Mouse (Mus musculus) midbrain, embryonic 15.5 days (tissue): ENCODE results near the gene Pcx. TPM values are rescaled to one million over a fixed set of nuclear protein-coding genes. Genes with fewer than 3 reads are reported as not detected.

Experiments used
- ATAC-seq: fragments of 200-750 bp; cut with Nextera tagmentation; replicated peaks from 2 replicates; pipeline ENCODE4 v1.8.0; 2017; ENCODE audit warnings: moderate TSS enrichment
- H3K27ac ChIP-seq: fragments of 300-500 bp; sonication (generic); 2 replicates; pipeline ENCODE4 v1.5.1; 2015; ENCODE audit warnings: mild to moderate bottlenecking, inconsistent platforms
- H3K27me3 ChIP-seq: fragments of 300-500 bp; sonication (generic); replicated peaks from 2 replicates; pipeline ENCODE4 v1.6.1; 2015; ENCODE audit warnings: inconsistent platforms
- H3K36me3 ChIP-seq: fragments of 300-500 bp; sonication (generic); replicated peaks from 2 replicates; pipeline ENCODE4 v1.6.1; 2015; ENCODE audit warnings: inconsistent platforms
- H3K4me1 ChIP-seq: fragments of 300-500 bp; sonication (generic); 2 replicates; pipeline ENCODE4 v1.6.1; 2015; ENCODE audit warnings: inconsistent platforms
- H3K4me2 ChIP-seq: fragments of 300-500 bp; sonication (generic); 2 replicates; pipeline ENCODE4 v1.6.1; 2015; ENCODE audit warnings: inconsistent platforms, mild to moderate bottlenecking, moderate library complexity
- H3K4me3 ChIP-seq: fragments of 300-500 bp; sonication (generic); 2 replicates; pipeline ENCODE4 v1.5.1; 2015; ENCODE audit warnings: mild to moderate bottlenecking, inconsistent platforms
- H3K9ac ChIP-seq: fragments of 300-500 bp; sonication (generic); 2 replicates; pipeline ENCODE4 v1.6.1; 2015; ENCODE audit warnings: mild to moderate bottlenecking, inconsistent platforms
- H3K9me3 ChIP-seq: fragments of 300-500 bp; sonication (generic); 2 replicates; pipeline ENCODE4 v1.6.1; 2016; ENCODE audit warnings: inconsistent platforms
- WGBS: fragments of 180-500 bp; shearing (Covaris S2); methylation state at CpG from one replicate; pipeline ENCODE4 v1.1.7; 2015; ENCODE audit warnings: mixed read lengths; 5-methylcytosine and 5-hydroxymethylcytosine counted together
- polyA plus RNA-seq: library from polyadenylated mRNA; unstranded; fragments of >200 nt; fragmentation: Nextera tagmentation; extraction: Ambion mirVana; gene quantifications from 2 replicates; pipeline ENCODE4 v1.2.1, GENCODE M21; 2015

The Pcx gene
- polyA plus RNA-seq, 1 experiment from 2014 or later: 26.6 TPM

- H3K27ac ChIP-seq: no peak overlapping the region
- no peaks in the 10 kb centered on the region for H3K9me3 ChIP-seq
- no peak overlapping the region for H3K4me2 ChIP-seq
- peaks cover 11% of the 10 kb centered on the region for H3K4me1 ChIP-seq
- ATAC-seq: no peak
- H3K4me3 ChIP-seq: no peak overlapping the region
- H3K27me3 ChIP-seq: peaks cover 19% of the 10 kb centered on the region
- WGBS: 64% methylated on average over 4 of the region's 4 CpGs
- H3K36me3 ChIP-seq: no peaks in the 10 kb centered on the region
- no peak overlapping the region for H3K9ac ChIP-seq
Measured at GRCm38 (mm10) chr19:4481326-4481725, 28.9 kb upstream of the Pcx start.

DNA sequence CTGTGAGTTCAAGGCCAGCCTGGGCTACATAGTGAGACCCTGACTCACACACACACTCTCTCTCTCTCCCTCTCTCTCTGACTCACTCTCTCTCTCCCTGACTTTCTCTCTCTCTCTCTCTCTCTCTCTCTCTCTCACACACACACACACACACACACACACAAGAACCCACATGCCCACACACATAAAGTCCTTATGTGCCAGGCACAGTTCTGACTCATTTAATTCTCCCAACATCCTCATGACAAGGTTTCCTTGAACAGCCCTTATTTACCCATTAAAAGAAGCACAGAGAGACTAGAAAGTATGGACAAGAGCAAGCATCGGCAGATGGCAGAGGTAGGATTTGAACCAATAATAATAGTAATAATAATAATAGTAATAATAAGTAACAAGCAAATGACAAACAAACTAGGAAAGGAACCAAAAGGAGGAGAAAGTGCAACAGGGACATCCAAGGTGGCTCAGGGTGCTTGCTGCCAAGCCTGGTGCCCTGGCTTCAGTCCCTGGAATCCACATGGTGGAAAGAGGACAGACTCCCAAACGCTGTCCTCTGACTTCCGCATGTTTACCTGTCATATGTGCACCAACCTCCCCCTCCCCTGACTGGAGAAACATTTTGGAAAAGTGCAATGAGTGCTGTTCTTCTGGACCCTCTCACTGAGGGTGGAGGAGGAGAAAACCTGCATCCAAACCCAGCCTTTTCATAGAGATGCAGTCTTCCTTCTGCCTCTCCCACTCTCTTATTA is 28.0 kb upstream of the Pcx start:
- no peaks in the 10 kb centered on the region for H3K36me3 ChIP-seq
- H3K4me3 ChIP-seq: no peak overlapping the region
- H3K9ac ChIP-seq: no peak overlapping the region
- no peak for ATAC-seq
- H3K9me3 ChIP-seq: no peaks in the 10 kb centered on the region
- no peak overlapping the region for H3K4me2 ChIP-seq
- peaks cover 1% of the 10 kb centered on the region for H3K4me1 ChIP-seq
- peaks cover 10% of the 10 kb centered on the region; the same call in 1 of the 2 replicates for H3K27me3 ChIP-seq
- 87% methylated on average over 3 of the region's 3 CpGs for WGBS
- no peak overlapping the region for H3K27ac ChIP-seq

DNA sequence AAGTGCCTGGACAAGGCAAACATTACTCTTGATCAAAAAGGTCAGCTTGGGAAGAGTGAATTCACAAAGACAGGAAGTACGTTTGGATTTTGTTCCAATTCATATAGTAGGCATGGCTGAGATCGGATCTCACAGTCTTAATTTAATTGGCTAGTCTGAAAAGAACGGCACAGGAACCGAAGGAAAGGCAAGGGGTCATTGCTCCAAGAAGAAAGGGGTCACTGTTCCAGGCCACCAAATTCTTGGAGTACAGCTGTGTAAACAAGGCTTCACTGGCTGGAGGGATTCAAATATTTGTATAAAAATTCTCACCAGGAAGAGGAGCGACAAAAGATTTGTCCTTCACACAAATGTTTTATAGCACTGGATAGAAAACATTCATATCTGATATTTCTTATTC is 25.3 kb upstream of the Pcx start:
- H3K9me3 ChIP-seq: no peaks in the 10 kb centered on the region
- no peaks in the 10 kb centered on the region for H3K36me3 ChIP-seq
- H3K27me3 ChIP-seq: no peaks in the 10 kb centered on the region
- H3K4me2 ChIP-seq: no peak overlapping the region
- ATAC-seq: no peak
- no peaks in the 10 kb centered on the region for H3K4me1 ChIP-seq
- 60% methylated on average over 5 of the region's 5 CpGs for WGBS
- no peak overlapping the region for H3K9ac ChIP-seq
- no peak overlapping the region for H3K4me3 ChIP-seq
- no peak overlapping the region for H3K27ac ChIP-seq

DNA sequence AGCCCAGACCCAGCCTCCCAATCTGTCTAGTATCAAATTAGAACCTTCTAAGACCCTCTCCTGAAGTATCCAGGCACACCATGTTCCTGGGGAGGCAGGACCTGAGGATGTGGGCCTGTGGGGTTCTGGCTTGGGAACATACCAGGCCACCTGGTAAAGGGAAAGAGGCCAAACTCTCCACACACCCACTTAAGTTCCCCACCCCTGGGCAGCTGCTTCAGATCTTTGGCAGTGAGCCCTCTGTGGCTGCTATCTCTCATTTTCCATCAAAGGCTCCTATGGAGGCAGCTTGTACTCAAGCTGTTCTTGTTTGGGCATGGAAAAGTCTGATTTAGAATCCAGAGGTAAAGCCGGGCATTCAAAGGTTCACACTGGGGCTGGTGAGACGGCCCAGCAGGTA is 22.4 kb upstream of the Pcx start:
- no peak overlapping the region for H3K4me2 ChIP-seq
- ATAC-seq: no peak
- no peak overlapping the region for H3K27ac ChIP-seq
- WGBS: 63% methylated on average over 2 of the region's 2 CpGs
- no peak overlapping the region for H3K4me3 ChIP-seq
- no peaks in the 10 kb centered on the region for H3K9me3 ChIP-seq
- H3K36me3 ChIP-seq: no peaks in the 10 kb centered on the region
- no peaks in the 10 kb centered on the region for H3K4me1 ChIP-seq
- no peaks in the 10 kb centered on the region for H3K27me3 ChIP-seq
- no peak overlapping the region for H3K9ac ChIP-seq

- H3K9ac ChIP-seq: no peak overlapping the region
- no peaks in the 10 kb centered on the region for H3K36me3 ChIP-seq
- WGBS: 79% methylated on average over 10 of the region's 10 CpGs
- no peaks in the 10 kb centered on the region for H3K9me3 ChIP-seq
- no peaks in the 10 kb centered on the region for H3K4me1 ChIP-seq
- no peak overlapping the region for H3K27ac ChIP-seq
- no peak for ATAC-seq
- H3K27me3 ChIP-seq: no peaks in the 10 kb centered on the region
- H3K4me2 ChIP-seq: no peak overlapping the region
- no peak overlapping the region for H3K4me3 ChIP-seq
Measured at GRCm38 (mm10) chr19:4491080-4491695, 19.1 kb upstream of the Pcx start.

DNA sequence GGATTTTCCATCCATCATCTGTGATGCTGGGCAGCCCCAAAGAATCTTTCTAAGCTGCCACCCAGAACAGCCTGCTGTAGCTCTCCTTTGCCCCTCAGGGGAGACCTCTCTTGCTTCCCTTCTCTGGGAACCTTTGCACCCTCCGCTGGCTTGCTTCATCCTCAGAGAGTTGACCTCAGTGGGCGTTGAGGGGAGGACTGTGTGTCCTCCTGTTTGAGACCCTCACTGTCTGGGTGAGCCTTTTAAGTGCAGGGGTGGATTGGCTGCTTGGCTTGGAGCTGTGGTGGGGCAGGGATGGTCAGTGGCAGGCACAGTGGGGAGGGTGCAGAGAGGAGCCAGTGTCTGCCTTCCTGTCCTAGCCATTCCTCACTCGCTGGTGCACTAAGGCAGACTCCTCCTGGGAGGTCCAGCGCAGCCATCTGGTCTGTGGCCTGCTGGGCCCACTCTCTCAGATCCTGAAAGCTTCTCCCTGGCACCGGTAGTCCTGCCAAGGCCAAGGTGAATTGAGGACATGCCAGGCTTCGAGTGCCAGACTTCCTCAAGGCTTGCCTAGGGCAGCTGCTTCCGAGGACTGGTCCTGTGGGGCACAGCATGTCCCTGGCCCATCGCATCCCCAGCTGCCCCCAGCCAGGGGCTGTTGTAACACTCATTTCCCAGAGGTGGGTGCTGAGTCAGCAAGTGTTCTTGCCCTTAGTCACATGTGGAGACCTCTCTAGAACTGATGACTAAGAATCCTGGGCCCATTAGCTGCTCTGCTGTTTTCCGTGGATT is 17.6 kb upstream of the Pcx start:
- Histone ChIP-seq H3K27ac (no peak overlapping the region), H3K36me3 (no peaks in the 10 kb centered on the region), H3K4me2 (no peak overlapping the region), H3K27me3 (no peaks in the 10 kb centered on the region), H3K9ac (no peak overlapping the region), H3K9me3 (no peaks in the 10 kb centered on the region), H3K4me3 (no peak overlapping the region), H3K4me1 (peaks cover 2% of the 10 kb centered on the region)
- no peak for ATAC-seq
- 53% methylated on average over 9 of the region's 9 CpGs for WGBS

DNA sequence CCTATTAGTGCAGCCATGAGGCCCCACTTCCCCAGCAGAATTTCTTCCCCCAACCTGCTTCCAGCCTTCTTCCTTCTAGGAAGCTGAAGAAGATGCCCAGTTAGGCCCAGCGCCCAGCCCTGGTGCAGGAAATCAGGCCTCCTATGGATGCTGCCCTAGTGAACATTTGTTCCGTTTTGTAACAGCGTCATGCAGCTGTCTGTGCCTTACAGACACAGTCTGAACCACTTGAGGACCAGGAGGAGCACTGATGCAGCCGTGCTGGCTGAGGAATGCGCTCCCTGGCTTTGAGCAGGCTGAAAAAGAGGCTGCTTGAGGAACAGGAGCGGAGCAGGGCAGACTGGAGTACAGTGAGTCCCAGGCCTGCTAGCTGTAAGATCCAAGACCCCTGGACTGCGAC is 15.6 kb upstream of the Pcx start:
- Histone ChIP-seq H3K27me3 (no peaks in the 10 kb centered on the region), H3K27ac (no peak overlapping the region), H3K9me3 (no peaks in the 10 kb centered on the region), H3K9ac (no peak overlapping the region), H3K4me3 (no peak overlapping the region), H3K4me2 (no peak overlapping the region), H3K4me1 (peaks cover 4% of the 10 kb centered on the region), H3K36me3 (no peaks in the 10 kb centered on the region)
- ATAC-seq: no peak
- 74% methylated on average over 7 of the region's 7 CpGs for WGBS

DNA sequence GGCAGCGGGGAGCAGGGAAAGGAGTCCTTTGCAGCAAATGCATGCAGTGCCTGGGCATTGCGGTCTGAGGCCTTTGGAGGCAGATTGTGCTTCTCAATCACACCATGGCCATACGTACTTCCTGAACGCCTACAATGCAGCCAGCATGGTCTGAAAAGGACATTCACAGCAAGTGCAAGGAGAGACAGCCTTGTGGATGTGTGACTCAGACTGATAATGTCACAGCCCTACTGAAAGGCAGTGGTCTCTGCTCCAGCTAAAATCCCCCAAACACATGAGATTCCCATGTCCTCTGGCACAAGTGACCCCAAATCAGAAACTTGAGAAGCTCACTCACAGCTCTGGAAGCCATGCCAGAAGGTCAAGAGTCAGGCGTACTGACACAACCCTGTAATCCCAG is 14.5 kb upstream of the Pcx start:
- no peak overlapping the region for H3K27ac ChIP-seq
- H3K4me2 ChIP-seq: no peak overlapping the region
- peaks cover 4% of the 10 kb centered on the region for H3K4me1 ChIP-seq
- no peak overlapping the region for H3K9ac ChIP-seq
- H3K36me3 ChIP-seq: no peaks in the 10 kb centered on the region
- no peaks in the 10 kb centered on the region for H3K27me3 ChIP-seq
- H3K9me3 ChIP-seq: no peaks in the 10 kb centered on the region
- no peak overlapping the region for H3K4me3 ChIP-seq
- WGBS: 88% methylated on average over 5 of the region's 5 CpGs
- ATAC-seq: no peak

GRCm38 (mm10) chr19:4496535-4497262 is 13.6 kb upstream of the Pcx start:
- Histone ChIP-seq H3K4me3 (no peak overlapping the region), H3K9me3 (no peaks in the 10 kb centered on the region), H3K36me3 (no peaks in the 10 kb centered on the region), H3K27me3 (no peaks in the 10 kb centered on the region), H3K27ac (no peak overlapping the region), H3K4me2 (no peak overlapping the region), H3K4me1 (peaks cover 4% of the 10 kb centered on the region), H3K9ac (no peak overlapping the region)
- WGBS: 93% methylated on average over 3 of the region's 3 CpGs
- no peak for ATAC-seq

DNA sequence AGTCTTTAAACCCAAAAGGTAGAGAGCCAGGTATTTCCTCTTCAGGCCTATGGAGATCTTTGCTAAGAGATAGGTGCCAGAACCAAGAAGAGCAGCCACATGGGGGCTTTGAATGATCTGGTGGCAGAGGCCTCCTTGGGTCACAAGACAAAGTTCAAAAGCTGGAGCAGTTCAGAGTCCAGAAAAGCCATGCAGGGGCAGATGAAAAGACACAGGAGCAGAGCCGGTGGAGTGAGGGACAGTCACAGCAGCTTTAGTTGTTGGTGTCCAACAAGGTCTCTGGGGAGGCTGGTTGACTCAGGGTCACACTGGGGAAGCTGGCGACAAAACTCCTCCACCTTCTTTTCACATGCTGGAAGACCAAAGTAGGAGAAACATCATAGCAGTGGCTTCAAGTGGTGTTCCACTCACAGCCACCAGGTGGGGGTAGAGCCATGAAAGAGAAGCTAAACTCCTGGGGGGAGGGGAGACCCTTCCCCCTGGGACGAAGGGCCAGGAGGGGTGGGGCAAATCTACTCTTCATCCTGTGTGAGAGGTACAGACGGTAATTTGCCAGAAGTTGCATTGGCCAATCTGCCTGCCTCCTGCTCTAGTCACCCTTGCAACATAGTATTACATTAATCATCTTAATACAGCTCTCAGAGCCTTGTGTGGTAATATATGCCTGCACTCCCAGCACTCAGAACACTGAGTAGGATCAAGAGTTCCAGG is 12.9 kb upstream of the Pcx start:
- Histone ChIP-seq H3K9me3 (no peaks in the 10 kb centered on the region), H3K36me3 (no peaks in the 10 kb centered on the region), H3K27me3 (no peaks in the 10 kb centered on the region), H3K9ac (no peak overlapping the region), H3K4me3 (no peak overlapping the region), H3K27ac (no peak overlapping the region), H3K4me1 (peaks cover 4% of the 10 kb centered on the region), H3K4me2 (0 out of 2 replicates have a peak overlapping the region, but pooled peaks have one; percentile 10)
- ATAC-seq: 0 out of 2 replicates have a peak, but pooled peaks have one; percentile 20
- WGBS: 7% methylated on average over 4 of the region's 4 CpGs

GRCm38 (mm10) chr19:4498062-4498933 is 12.0 kb upstream of the Pcx start, which contains the start of gene 2010003K11Rik:
Gene 2010003K11Rik, minus strand, starts transcription at chr19:4498583.
- H3K27ac ChIP-seq: no peak within 1 kb of the TSS
- H3K9me3 ChIP-seq: no peaks in the 10 kb centered on the region
- no peak for ATAC-seq
- no peak within 1 kb of the TSS for H3K4me3 ChIP-seq
- H3K4me2 ChIP-seq: 0 out of 2 replicates have a peak within 1 kb of the TSS, but pooled peaks have one; percentile 10
- H3K27me3 ChIP-seq: no peaks in the 10 kb centered on the region
- 51% methylated on average over 16 of the region's 16 CpGs for WGBS
- H3K4me1 ChIP-seq: peaks cover 4% of the 10 kb centered on the region
- no peak within 1 kb of the TSS for H3K9ac ChIP-seq
- H3K36me3 ChIP-seq: no peaks in the 10 kb centered on the region
